Mouse (Mus musculus): Measurements from ENCODE around the gene Ccl17.
"Not testable (repeated sequence)": the region's sequence is repeated elsewhere in the genome, so short reads cannot be mapped to it uniquely, and the experiment has no call there.

Gene Ccl17

GRCm38 (mm10) chr8:94825170-94825569 is 14.9 kb downstream of the Ccl17 start:
- DNase-seq (ENCODE audit: low read depth, low spot score) = no peak

- DNase-seq (ENCODE audit: low read depth, low spot score) = no peak
These were observed 16.0 kb downstream of the Ccl17 start for GRCm38 (mm10) chr8:94826210-94826609.

DNA sequence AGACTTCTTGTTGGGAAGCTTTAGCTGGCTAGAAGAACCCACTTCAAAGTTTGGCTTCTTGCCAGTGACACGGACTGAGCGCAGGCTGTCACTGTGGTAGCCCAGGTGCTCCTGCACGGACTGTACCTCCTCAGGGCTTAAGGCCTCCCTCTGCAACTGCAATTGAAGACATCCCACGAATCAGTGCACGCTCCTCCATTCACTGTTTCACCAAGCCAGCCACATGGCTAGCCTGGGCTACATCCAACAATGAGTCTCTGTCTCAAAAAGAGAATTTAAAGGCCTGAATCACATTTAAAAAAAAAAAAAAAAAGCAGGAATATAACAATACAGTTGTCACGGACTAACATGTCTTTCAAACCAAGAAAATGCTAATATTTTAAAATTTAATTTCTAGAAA is 18.0 kb downstream of the Ccl17 start:
- no peak for DNase-seq (ENCODE audit: low read depth, low spot score)

DNA sequence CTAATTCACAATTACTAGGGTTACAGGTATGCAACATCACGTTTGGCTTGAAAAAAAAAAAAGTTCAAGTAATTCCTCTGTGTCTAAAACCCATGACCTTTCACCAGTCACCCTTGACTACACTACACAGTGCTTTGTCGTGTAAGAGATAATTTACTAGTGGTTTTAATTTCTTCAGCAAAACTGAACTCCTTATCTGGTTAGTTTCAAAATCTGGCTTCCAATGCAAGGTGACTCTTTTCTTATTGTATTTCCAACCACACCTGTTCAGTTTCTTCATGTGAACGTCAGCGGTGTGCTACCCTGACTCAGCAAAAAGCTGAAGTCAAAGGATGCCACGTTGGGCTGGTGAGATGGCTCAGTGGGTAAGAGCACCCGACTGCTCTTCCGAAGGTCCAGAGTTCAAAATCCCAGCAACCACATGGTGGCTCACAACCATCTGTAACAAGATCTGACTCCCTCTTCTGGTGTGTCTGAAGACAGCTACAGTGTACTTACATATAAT is 23.7 kb downstream of the Ccl17 start:
- not testable (repeated sequence) for DNase-seq (ENCODE audit: low read depth, low spot score)

- not testable (repeated sequence) for DNase-seq (ENCODE audit: low read depth, low spot score)
These were observed 25.5 kb downstream of the Ccl17 start for GRCm38 (mm10) chr8:94835751-94836150.

DNA sequence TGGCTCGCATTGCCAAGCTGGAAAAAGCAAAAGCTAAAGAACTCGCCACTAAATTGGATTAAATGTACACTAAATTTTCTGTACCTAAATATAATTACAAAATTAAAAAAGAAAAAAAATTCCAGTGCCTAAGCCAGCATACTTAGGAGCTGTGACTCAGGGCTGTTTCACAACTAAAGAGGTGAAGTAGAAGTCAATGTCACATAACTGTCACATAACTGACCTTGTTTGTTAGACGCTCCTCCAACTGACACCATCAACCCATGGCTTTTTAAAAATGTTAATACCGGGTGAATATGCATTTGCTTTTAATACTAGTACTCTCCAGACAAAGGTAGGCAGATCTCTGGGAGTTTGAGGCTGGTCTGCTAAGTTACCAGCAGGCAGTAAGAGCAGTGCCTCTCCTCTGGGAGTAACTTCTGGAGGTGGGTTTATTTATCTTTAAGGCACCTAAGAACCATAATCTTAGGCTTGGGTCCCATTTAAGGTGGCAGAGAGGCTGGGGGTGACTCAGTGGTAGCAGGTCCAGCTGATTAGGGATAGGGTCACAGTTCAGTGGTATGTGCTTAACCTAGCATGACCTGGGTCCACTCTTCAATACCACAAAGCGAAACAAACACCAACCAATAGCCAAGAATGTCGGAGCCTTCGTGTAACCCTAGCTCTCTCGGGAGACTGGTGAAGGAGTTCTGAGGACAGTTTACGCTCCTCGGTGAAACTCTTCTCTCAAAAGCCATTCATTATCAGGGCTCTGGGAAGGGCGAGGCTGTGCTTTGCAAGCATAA is 26.4 kb downstream of the Ccl17 start:
- no peak for DNase-seq (ENCODE audit: low read depth, low spot score)

- peak; percentile 99 for DNase-seq (ENCODE audit: low read depth, low spot score)
These were observed 27.7 kb downstream of the Ccl17 start, which contains the start of the genes Coq9 and Ciapin1 for GRCm38 (mm10) chr8:94837662-94838574. Coq9 (plus strand) TSS chr8:94838321. Ciapin1 (minus strand) TSS chr8:94838358.

- DNase-seq (ENCODE audit: low read depth, low spot score) = no peak
These were observed 28.3 kb downstream of the Ccl17 start for GRCm38 (mm10) chr8:94838600-94838999.

DNA sequence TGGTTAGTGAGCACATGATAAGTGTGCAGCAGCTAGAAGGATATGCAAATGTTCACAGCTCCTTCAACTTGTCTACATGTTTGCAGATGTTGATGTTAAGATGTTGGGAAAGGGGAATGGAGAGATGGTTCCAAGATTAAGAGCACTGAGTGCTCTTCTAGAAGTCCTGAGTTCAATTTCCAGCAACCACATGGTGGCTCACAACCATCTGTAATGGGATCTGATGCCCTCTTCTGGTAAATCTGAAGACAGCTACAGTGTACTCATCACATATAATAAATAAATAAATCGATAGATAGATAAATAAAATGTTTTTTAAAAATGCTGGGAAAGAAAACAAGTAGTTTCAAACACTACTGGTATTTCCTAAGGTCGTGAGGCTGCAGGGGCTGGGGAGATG is 30.9 kb downstream of the Ccl17 start:
- DNase-seq (ENCODE audit: low read depth, low spot score) = no peak

- DNase-seq (ENCODE audit: low read depth, low spot score) = no peak
These were observed 39.8 kb downstream of the Ccl17 start for GRCm38 (mm10) chr8:94850049-94850448.

GRCm38 (mm10) chr8:94854761-94855160 is 44.5 kb downstream of the Ccl17 start:
- not testable (repeated sequence) for DNase-seq (ENCODE audit: low read depth, low spot score)

GRCm38 (mm10) chr8:94857011-94857345 is 46.7 kb downstream of the Ccl17 start:
- no peak for DNase-seq (ENCODE audit: low read depth, low spot score)

GRCm38 (mm10) chr8:94857346-94858173 is 47.3 kb downstream of the Ccl17 start, which contains the start of gene Polr2c:
Polr2c (plus strand) TSS chr8:94857450.
- DNase-seq (ENCODE audit: low read depth, low spot score) = peak; percentile 93

DNA sequence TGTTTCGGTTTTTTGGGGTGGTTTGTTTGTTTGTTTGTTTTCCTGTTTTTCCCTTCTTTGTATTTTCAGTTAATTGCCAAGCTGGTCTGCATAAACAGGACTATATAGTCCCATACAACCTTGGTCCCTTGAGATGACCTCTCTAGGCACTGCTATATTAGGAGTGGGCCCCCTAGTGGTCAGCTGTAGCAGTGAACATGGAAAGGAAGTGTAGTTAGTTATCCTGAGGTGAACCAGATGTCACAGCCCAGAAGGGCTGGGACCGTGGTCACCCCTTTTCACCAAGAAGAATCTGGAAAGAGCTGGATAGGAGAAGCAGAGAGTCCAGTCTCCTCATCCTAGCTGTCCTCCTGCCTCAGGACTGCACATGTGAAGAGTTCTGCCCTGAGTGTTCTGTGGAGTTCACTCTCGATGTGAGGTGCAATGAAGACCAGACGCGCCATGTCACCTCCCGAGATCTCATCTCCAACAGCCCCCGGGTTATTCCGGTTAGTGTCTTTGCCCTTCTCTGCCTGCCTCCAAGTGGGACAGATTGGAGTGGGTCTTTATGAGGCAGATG is 51.2 kb downstream of the Ccl17 start:
- DNase-seq (ENCODE audit: low read depth, low spot score) = peak; percentile 76

Data from ZHBTc4 (cell line).